Mouse (Mus musculus) midbrain, postnatal 0 days (tissue): ENCODE results near the gene Nemf. TPM values are rescaled to one million over a fixed set of nuclear protein-coding genes. Genes with fewer than 3 reads are reported as not detected.
"Not testable (repeated sequence)": the region's sequence is repeated elsewhere in the genome, so short reads cannot be mapped to it uniquely, and the experiment has no call there.

Experiments used
- ATAC-seq: fragments of 200-750 bp; cut with Nextera tagmentation; 2 replicates; pipeline ENCODE4 v1.8.0; 2017; ENCODE audit warnings: moderate number of reproducible peaks, mild to moderate bottlenecking, moderate TSS enrichment, moderate library complexity; ENCODE audit not compliant: low FRiP score
- DNase-seq: peaks from one replicate; pipeline ENCODE4 v3.0.0-alpha.2; 2015; ENCODE audit warnings: low spot score
- H3K27ac ChIP-seq: fragments of 300-500 bp; sonication (generic); 2 replicates; pipeline ENCODE4 v1.5.1; 2014; ENCODE audit warnings: low read depth, mild to moderate bottlenecking, low read length, mixed read lengths
- H3K27me3 ChIP-seq: fragments of 300-500 bp; sonication (generic); 2 replicates; pipeline ENCODE4 v1.6.1; 2014; ENCODE audit warnings: low read length, control low read depth, mixed read lengths; ENCODE audit not compliant: insufficient read depth
- H3K36me3 ChIP-seq: fragments of 300-500 bp; sonication (generic); 2 replicates; pipeline ENCODE4 v1.6.1; 2014; ENCODE audit warnings: low read length, control low read depth, mixed read lengths; ENCODE audit not compliant: insufficient read depth
- H3K4me1 ChIP-seq: fragments of 300-500 bp; sonication (generic); 2 replicates; pipeline ENCODE4 v1.6.1; 2014; ENCODE audit warnings: mild to moderate bottlenecking, control low read depth, antibody characterized with exemption, low read length, mixed read lengths; ENCODE audit not compliant: insufficient read depth
- H3K4me2 ChIP-seq: fragments of 300-500 bp; sonication (generic); 2 replicates; pipeline ENCODE4 v1.6.1; 2014; ENCODE audit warnings: low read depth, mild to moderate bottlenecking, low read length, mixed read lengths; ENCODE audit not compliant: poor library complexity, severe bottlenecking
- H3K4me3 ChIP-seq: fragments of 300-500 bp; sonication (generic); 2 replicates; pipeline ENCODE4 v1.5.1; 2014; ENCODE audit warnings: low read depth, mild to moderate bottlenecking, low read length, moderate library complexity
- H3K9ac ChIP-seq: fragments of 300-500 bp; sonication (generic); replicated peaks from 2 replicates; pipeline ENCODE4 v1.6.1; 2014; ENCODE audit warnings: mild to moderate bottlenecking, low read length, moderate library complexity, mixed read lengths; ENCODE audit not compliant: poor library complexity, severe bottlenecking
- H3K9me3 ChIP-seq: fragments of 300-500 bp; sonication (generic); 2 replicates; pipeline ENCODE4 v1.6.1; 2016; ENCODE audit warnings: low read length, control low read depth
- CTCF ChIP-seq: IDR thresholded peaks from 2 replicates; pipeline ENCODE4 v1.5.1; 2016; ENCODE audit warnings: antibody characterized with exemption, mild to moderate bottlenecking
- WGBS: fragments of 180-500 bp; shearing (Covaris S2); extraction: QIAGEN DNeasy Blood & Tissue Kit; methylation state at CpG from one replicate; pipeline ENCODE4 v1.1.7; 2014; 5-methylcytosine and 5-hydroxymethylcytosine counted together
- polyA plus RNA-seq: library from polyadenylated mRNA; unstranded; fragments of >200 nt; fragmentation: Nextera tagmentation; extraction: Ambion mirVana; gene quantifications from 2 replicates; pipeline ENCODE4 v1.2.1, GENCODE M21; 2015
- total RNA-seq: library from RNA; depleted of rRNA; stranded (reverse); fragments of >200 nt; gene quantifications from 2 replicates; pipeline ENCODE4 v1.2.3, GENCODE M21; 2014

Nemf gene
- total and polyA plus RNA-seq, 2 experiments from 2014 or later, result 24.0 to 69.6 TPM

GRCm38 (mm10) chr12:69362388-69362787 is 5.4 kb upstream of the Nemf start:
- Histone ChIP-seq H3K9me3 (no peaks in the 10 kb centered on the region), H3K4me2 (peak overlapping the region; percentile 48), H3K36me3 (no peaks in the 10 kb centered on the region), H3K27me3 (no peaks in the 10 kb centered on the region), H3K4me3 (peak overlapping the region; percentile 50; the same call in 1 of the 2 replicates), H3K27ac (no peak overlapping the region), H3K4me1 (peaks cover 2% of the 10 kb centered on the region; the same call in 1 of the 2 replicates), H3K9ac (no peak overlapping the region)
- no peak for TF ChIP-seq CTCF
- DNase-seq, result no peak
- ATAC-seq, result no peak
- WGBS, result 46% methylated on average over 4 of the region's 4 CpGs

GRCm38 (mm10) chr12:69361919-69362318 is 5.0 kb upstream of the Nemf start:
- Histone ChIP-seq H3K27ac (peak overlapping the region; percentile 81), H3K36me3 (no peaks in the 10 kb centered on the region), H3K4me2 (peak overlapping the region; percentile 48), H3K9me3 (no peaks in the 10 kb centered on the region), H3K27me3 (no peaks in the 10 kb centered on the region), H3K9ac (peak overlapping the region; percentile 60), H3K4me1 (peaks cover 2% of the 10 kb centered on the region; the same call in 1 of the 2 replicates), H3K4me3 (peak overlapping the region; percentile 50)
- ATAC-seq, result no peak; the same call in 1 of the 2 replicates
- WGBS, result 7% methylated on average over 10 of the region's 10 CpGs
- DNase-seq, result no peak
- no peak for TF ChIP-seq CTCF

GRCm38 (mm10) chr12:69360997-69361899 is 4.3 kb upstream of the Nemf start:
- DNase-seq, result peak; percentile 98
- Histone ChIP-seq H3K4me3 (peak overlapping the region; percentile 50), H3K4me2 (peak overlapping the region; percentile 48), H3K27ac (peak overlapping the region; percentile 81), H3K9ac (peak overlapping the region; percentile 60)
- not testable (repeated sequence) for H3K9me3 ChIP-seq, H3K4me1 ChIP-seq, H3K36me3 ChIP-seq, H3K27me3 ChIP-seq
- peak; percentile 95 for ATAC-seq
- TF ChIP-seq CTCF, result peak; percentile 51
- under 1% methylated on average over 40 of the region's 50 CpGs for WGBS

- H3K27me3 ChIP-seq, result no peaks in the 10 kb centered on the region
- H3K36me3 ChIP-seq, result no peaks in the 10 kb centered on the region
- H3K4me1 ChIP-seq, result peaks cover 5% of the 10 kb centered on the region
- peak; percentile 86 for DNase-seq
- ATAC-seq, result peak; percentile 50; the same call in 1 of the 2 replicates
- no peak overlapping the region for H3K4me2 ChIP-seq
- no peak overlapping the region for H3K27ac ChIP-seq
- WGBS, result 17% methylated on average over 5 of the region's 5 CpGs
- H3K9me3 ChIP-seq, result no peaks in the 10 kb centered on the region
- H3K9ac ChIP-seq, result no peak overlapping the region
- peak; percentile 92 for TF ChIP-seq CTCF
- H3K4me3 ChIP-seq, result no peak overlapping the region
These were observed 3.7 kb upstream of the Nemf start for GRCm38 (mm10) chr12:69360655-69360996.

- no peak for DNase-seq
- H3K27me3 ChIP-seq, result no peaks in the 10 kb centered on the region
- peak overlapping the region; percentile 75 for H3K4me2 ChIP-seq
- WGBS, result 6% methylated on average over 13 of the region's 13 CpGs
- H3K4me3 ChIP-seq, result peak overlapping the region; percentile 86
- peak overlapping the region; percentile 87 for H3K9ac ChIP-seq
- no peak overlapping the region for H3K27ac ChIP-seq
- H3K36me3 ChIP-seq, result peaks cover 15% of the 10 kb centered on the region; the same call in 1 of the 2 replicates
- no peaks in the 10 kb centered on the region for H3K9me3 ChIP-seq
- no peak for ATAC-seq
- no peak for TF ChIP-seq CTCF
- H3K4me1 ChIP-seq, result peaks cover 4% of the 10 kb centered on the region
These were observed 308 bp upstream of the Nemf start for GRCm38 (mm10) chr12:69357300-69357646.

GRCm38 (mm10) chr12:69351685-69352084 is 5.3 kb downstream of the Nemf start:
- TF ChIP-seq CTCF, result peak; percentile 42
- WGBS, result 97% methylated on average over 1 of the region's 1 CpGs

More at GRCm38 (mm10) chr12:69351685-69352084, 5.3 kb downstream of the Nemf start:
- peaks cover 3% of the 10 kb centered on the region; the same call in 1 of the 2 replicates for H3K4me1 ChIP-seq
- no peak overlapping the region for H3K4me2 ChIP-seq
- H3K27ac ChIP-seq, result no peak overlapping the region
- no peak overlapping the region for H3K9ac ChIP-seq
- no peak for DNase-seq
- H3K27me3 ChIP-seq, result no peaks in the 10 kb centered on the region
- H3K9me3 ChIP-seq, result no peaks in the 10 kb centered on the region
- ATAC-seq, result no peak
- H3K36me3 ChIP-seq, result peaks cover 34% of the 10 kb centered on the region
- no peak overlapping the region for H3K4me3 ChIP-seq
